Mouse (Mus musculus) G1E-ER4 (cell line): Measurements from ENCODE around the gene Rbm42. TPM values are rescaled to one million over a fixed set of nuclear protein-coding genes. Genes with fewer than 3 reads are reported as not detected.

Experiments
- GATA1 ChIP-seq: IDR thresholded peaks from one replicate; pipeline ENCODE4 v1.8.0; 2012; ENCODE audit warnings: low read length, inconsistent platforms
- polyA plus RNA-seq: library from polyadenylated mRNA; stranded (reverse); fragments of >175 nt; gene quantifications from 2 replicates; pipeline ENCODE4 v1.2.3, GENCODE M21; 2012

Gene Rbm42
- polyA plus RNA-seq, 1 experiment: 519 TPM

DNA sequence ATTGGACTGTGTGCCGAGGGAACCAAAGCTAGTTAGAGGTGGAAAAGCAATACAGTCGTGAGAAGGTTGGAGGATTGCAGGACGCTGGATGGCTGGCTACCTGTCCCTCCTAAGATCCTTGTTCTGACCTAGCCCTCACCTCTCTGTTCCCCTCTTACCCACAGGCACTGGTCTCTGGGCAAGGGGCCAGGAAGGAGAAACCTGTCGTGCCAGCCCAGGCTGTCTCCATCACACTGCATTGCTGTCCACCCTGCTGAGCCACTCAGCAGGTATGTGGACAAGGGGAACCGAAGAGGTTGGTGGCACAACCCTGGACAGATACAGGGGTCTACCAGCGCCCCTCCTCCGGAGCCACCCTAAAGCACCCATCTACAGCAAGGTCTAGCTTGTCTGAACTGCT is 49.5 kb downstream of the Rbm42 start:
- TF ChIP-seq GATA1: no peak

DNA sequence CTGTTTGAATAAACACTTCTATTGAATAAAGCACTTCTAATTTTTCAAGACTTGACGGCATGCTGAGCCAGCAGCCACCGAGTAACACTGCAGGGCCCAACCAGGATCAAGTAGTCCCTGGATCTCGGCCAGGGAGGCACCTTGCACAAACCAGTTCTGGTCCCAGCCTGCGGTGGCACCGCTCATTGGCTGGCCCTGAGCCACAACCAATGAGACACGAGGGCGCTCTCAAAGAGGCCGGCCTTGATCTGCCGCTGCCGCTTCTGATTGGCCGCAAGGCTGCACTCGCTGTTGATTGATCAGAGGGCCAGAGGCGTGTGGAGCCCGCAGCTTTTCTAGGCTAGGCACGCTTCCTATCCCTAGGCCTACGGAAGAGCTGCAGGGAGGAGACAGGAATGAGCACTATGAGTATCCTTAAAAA is 50.2 kb downstream of the Rbm42 start:
- no peak for TF ChIP-seq GATA1

DNA sequence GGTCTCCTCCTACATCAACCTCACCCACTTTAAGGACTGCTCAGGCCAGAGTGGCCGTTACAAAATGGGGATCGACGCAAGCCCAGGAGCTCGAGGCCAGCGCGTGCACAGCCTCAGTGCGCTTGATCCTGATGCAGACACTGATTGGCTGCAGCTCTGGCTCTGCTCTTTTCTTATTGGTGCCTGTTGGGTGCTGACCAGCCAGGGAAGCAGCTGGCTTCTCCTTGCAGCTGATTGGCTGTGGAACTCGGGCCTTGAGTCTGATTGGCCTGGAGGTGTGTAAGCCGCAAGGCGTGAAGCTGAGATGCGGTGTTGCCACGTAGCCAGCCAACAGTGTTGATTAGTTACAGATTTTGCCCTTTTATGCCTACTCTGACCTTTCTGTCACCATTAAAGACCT is 51.3 kb downstream of the Rbm42 start, which contains the start of gene Zbtb32:
Zbtb32 (minus strand) TSS at position 124 of the 400 bp plus-strand sequence.
- no peak for TF ChIP-seq GATA1

DNA sequence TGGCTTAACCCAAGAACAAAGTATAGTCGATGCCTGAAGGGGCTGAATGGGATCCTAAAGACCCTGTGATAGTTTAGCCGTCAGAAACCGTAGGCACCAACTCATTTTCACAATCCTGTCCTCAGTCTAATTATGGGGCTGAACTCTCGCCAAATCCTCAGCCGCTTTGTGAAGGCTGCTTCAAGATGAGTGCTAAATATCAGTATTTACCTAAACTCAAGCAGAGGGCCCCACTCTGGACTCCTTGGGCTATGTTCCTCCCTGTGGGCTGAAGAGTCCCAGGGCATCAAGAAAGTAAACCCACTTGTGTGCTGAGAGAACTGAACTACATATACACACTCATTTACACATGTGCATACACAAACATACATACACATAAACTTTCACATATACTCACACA is 53.3 kb downstream of the Rbm42 start:
- TF ChIP-seq GATA1: no peak

DNA sequence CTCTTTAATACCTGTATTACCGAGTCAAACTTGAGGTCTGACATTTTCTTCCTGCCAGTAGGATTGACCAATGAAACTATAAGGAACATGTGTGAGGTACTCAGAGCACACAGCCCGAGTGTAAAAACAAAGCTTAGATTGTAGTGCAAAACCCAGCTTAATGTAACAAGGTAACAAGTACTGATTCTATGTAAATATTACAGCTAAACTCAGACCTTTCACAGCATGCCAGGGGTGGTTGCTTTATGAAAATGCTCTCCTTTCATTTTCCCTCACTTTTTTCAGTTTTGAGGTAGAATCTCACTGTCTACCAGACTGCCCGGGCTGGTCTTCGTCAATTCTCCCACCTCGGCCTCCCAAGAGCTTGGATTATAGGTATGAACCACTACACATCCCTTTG is 54.0 kb downstream of the Rbm42 start:
- no peak for TF ChIP-seq GATA1

DNA sequence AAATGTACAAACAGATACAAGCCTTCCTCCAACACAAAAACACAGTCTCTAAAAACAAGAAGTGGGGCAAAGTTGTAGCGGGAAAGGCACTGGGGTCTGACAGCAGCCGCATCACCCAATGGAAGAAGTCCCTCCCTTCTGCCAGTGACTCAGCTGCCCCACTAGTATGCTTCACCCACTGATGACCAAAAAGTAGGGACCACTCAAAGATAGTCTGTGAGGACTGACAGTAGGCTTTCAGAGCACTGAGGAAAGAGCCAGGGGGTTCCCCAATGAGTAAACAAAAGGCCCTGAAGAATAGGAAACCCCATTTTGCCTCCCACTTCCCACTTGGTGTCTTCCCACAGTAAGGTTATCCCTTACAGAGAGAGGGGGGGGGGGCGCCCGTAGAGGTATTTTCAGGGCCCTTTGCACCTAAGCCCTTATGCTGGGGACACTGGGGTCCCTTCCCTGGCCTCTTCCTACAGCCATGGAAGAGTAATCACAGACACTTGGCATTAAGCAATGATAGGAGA is 55.5 kb downstream of the Rbm42 start:
- no peak for TF ChIP-seq GATA1

DNA sequence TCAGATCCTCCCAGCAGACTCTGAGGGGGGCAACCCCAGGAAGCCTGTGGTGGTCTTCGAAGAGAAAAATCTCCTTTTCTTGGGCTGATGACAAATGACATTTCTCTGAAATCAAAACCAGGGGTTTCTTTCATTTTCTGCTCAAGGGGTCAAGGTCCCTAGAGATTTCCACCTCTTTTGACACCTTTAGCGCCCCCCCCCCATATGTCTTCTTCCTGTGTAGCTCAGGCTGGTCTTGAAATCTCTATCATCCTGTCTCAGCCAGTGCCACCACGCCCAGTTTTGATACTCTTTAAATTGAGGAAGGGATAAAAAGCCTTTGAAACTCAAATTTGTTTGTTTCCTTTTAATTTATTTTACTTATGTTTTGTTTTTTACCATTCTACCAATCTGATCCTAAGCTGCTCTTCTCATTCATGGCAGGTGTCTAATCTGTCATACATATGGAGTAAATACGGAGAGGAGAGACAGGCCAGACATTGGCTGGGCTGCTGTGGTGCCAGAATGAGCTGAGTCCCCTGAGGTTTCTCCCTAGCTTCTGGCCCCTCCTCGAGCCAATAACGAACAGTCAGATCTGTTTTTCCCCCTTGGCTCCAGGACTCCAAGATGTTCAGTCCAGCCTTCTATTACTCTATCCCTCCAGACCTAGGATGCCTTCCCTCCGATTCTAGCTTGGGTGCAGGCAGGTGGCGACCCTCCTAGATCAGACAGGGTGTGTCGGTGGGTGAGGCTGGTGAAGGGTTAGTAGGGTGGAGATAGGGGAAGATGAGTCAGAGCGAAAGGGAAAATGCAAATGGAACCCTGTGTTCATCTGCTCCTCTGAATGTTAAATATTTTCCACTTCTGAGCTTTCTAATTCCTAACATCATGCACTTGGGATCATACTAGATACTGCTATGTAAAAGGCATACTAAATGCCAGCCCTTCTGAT is 56.3 kb downstream of the Rbm42 start:
- TF ChIP-seq GATA1: no peak

DNA sequence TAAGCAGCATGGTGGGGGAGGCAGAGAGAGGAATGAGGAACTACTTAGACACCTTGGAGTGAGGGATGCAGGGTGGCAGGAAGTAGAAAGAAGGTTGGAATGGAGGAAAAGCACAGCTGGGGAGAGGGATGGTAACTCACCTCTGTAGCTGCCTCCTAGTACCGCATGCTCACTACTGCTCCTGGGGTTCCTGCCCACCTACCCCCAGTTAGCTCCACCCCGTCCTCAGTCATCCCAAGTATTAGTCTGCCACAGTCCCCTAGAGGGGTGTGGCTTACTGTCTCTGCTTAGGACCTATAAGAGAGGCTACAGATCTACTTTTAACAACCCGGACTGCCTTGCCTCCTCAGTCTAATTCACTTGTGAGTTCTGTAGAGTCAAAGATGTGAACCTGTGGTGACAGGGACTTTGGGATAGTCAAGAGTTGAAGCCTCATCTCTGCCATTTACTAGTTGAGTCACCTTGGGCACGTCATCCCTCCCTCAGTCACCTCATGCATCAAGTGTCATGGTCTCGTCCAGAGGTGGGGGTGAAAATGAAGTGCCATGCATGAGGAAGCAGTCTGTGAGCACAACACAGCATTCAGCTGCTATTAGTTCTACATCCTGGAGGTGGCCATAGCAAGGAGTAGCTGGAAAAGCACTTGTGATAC is 57.2 kb downstream of the Rbm42 start:
- no peak for TF ChIP-seq GATA1

DNA sequence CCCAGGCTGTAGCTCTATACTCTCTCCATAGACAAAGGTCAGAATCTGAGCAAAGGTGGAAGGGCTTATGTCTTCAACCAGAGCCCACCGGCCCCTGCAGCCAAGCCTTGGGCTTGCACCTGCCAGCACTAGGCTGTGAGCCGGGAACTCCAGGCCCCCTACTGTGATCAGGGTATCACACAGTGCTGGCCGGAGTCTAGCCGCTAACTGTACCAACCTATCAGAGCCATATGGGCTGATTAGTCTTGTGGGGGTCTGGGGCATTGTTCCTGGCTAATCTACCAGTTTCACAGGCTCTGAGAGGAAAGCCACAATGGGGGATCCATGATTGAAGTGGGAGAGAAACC is 58.5 kb downstream of the Rbm42 start:
- no peak for TF ChIP-seq GATA1

Other genes starting within 250 kb of the Rbm42 start
- 0.25 TPM in 1 of 2 replicates, not detected in the other for gene Tyrobp, start 236.6 kb downstream of the Rbm42 start, polyA plus RNA-seq
- not detected in 2 replicates for gene Hcst, start 230.5 kb downstream of the Rbm42 start, polyA plus RNA-seq
- gene Nfkbid, start 228.6 kb downstream of the Rbm42 start, polyA plus RNA-seq: 0.12 and 0.16 TPM in 2 replicates
- gene Aplp1, start 204.8 kb downstream of the Rbm42 start, polyA plus RNA-seq: not detected in 2 replicates
- not detected in 2 replicates for gene Kirrel2, start 192.6 kb downstream of the Rbm42 start, polyA plus RNA-seq
- not detected in 2 replicates for gene Nphs1, start 192.0 kb downstream of the Rbm42 start, polyA plus RNA-seq
- not detected in 2 replicates for gene Prodh2, start 156.7 kb downstream of the Rbm42 start, polyA plus RNA-seq
- gene Arhgap33, start 115.3 kb downstream of the Rbm42 start, polyA plus RNA-seq: 70.2 and 78.5 TPM in 2 replicates
- gene Hspb6, start 98.1 kb downstream of the Rbm42 start, polyA plus RNA-seq: 17.1 and 19.6 TPM in 2 replicates
- 32.5 and 41.8 TPM in 2 replicates for gene Proser3, start 98.0 kb downstream of the Rbm42 start, polyA plus RNA-seq
- 145 and 158 TPM in 2 replicates for gene Lin37, start 90.5 kb downstream of the Rbm42 start, polyA plus RNA-seq
- 85.2 and 111 TPM in 2 replicates for gene U2af1l4, start 87.0 kb downstream of the Rbm42 start, polyA plus RNA-seq
- 2.4 and 5.3 TPM in 2 replicates for gene Gm49396, start 87.0 kb downstream of the Rbm42 start, polyA plus RNA-seq
- 49.9 and 57.2 TPM in 2 replicates for gene Psenen, start 86.7 kb downstream of the Rbm42 start, polyA plus RNA-seq
- gene Igflr1, start 84.9 kb downstream of the Rbm42 start, polyA plus RNA-seq: 3.7 and 8.3 TPM in 2 replicates
- gene Kmt2b, start 61.6 kb downstream of the Rbm42 start, polyA plus RNA-seq: 137 and 147 TPM in 2 replicates
- gene Zbtb32, start 51.4 kb downstream of the Rbm42 start, polyA plus RNA-seq: 0.31 and 0.49 TPM in 2 replicates
- 1.4 and 2.7 TPM in 2 replicates for gene Upk1a, start 37.5 kb downstream of the Rbm42 start, polyA plus RNA-seq
- 98.1 and 264 TPM in 2 replicates for gene Cox6b1, start 24.2 kb downstream of the Rbm42 start, polyA plus RNA-seq
- gene Etv2, start 14.5 kb downstream of the Rbm42 start, polyA plus RNA-seq: not detected in 2 replicates
- gene Haus5, start 14.7 kb upstream of the Rbm42 start, polyA plus RNA-seq: 38.7 and 69.6 TPM in 2 replicates
- not detected in 2 replicates for gene Pmis2, start 21.3 kb upstream of the Rbm42 start, polyA plus RNA-seq
- not detected in 2 replicates for gene 2200002J24Rik, start 48.6 kb upstream of the Rbm42 start, polyA plus RNA-seq
- not detected in 2 replicates for gene Atp4a, start 61.9 kb upstream of the Rbm42 start, polyA plus RNA-seq
- 197 and 201 TPM in 2 replicates for gene Tmem147, start 79.2 kb upstream of the Rbm42 start, polyA plus RNA-seq
- not detected in 2 replicates for gene Gapdhs, start 93.4 kb upstream of the Rbm42 start, polyA plus RNA-seq
- gene Sbsn, start 101.2 kb upstream of the Rbm42 start, polyA plus RNA-seq: 5.3 and 6.4 TPM in 2 replicates
- gene Dmkn, start 113.4 kb upstream of the Rbm42 start, polyA plus RNA-seq: 0.17 TPM in 1 of 2 replicates, not detected in the other
- gene Krtdap, start 137.6 kb upstream of the Rbm42 start, polyA plus RNA-seq: not detected in 2 replicates
- not detected in 2 replicates for gene Ffar2, start 173.5 kb upstream of the Rbm42 start, polyA plus RNA-seq
- not detected in 2 replicates for gene Ffar3, start 205.9 kb upstream of the Rbm42 start, polyA plus RNA-seq
- gene Ffar1, start 211.2 kb upstream of the Rbm42 start, polyA plus RNA-seq: not detected in 2 replicates
- not detected in 2 replicates for gene Cd22, start 230.0 kb upstream of the Rbm42 start, polyA plus RNA-seq